Mouse (Mus musculus): ENCODE data around the gene Ehmt1.

Ehmt1 gene

GRCm38 (mm10) chr2:24912189-24912588 is 7.2 kb downstream of the Ehmt1 start:
- in situ Hi-C loops (cut with MboI): no loop called here

GRCm38 (mm10) chr2:24910481-24910880 is 8.9 kb downstream of the Ehmt1 start:
- in situ Hi-C loops (cut with MboI): no loop called here

GRCm38 (mm10) chr2:24905653-24906155 is 13.7 kb downstream of the Ehmt1 start:
- in situ Hi-C loops (cut with MboI): no loop called here

- in situ Hi-C loops (cut with MboI): no loop called here
Observed at GRCm38 (mm10) chr2:24904823-24905652, 14.4 kb downstream of the Ehmt1 start.

GRCm38 (mm10) chr2:24902999-24903398 is 16.4 kb downstream of the Ehmt1 start:
- in situ Hi-C loops (cut with MboI): no loop called here

- in situ Hi-C loops (cut with MboI): no loop called here
Observed at GRCm38 (mm10) chr2:24901055-24901454, 18.4 kb downstream of the Ehmt1 start.

GRCm38 (mm10) chr2:24899292-24899691 is 20.1 kb downstream of the Ehmt1 start:
- in situ Hi-C loops (cut with MboI): no loop called here

GRCm38 (mm10) chr2:24896761-24897160 is 22.7 kb downstream of the Ehmt1 start:
- in situ Hi-C loops (cut with MboI): no loop called here

- in situ Hi-C loops (cut with MboI): no loop called here
Observed at GRCm38 (mm10) chr2:24894211-24894610, 25.2 kb downstream of the Ehmt1 start.

- in situ Hi-C loops (cut with MboI): no loop called here
Observed at GRCm38 (mm10) chr2:24892318-24892717, 27.1 kb downstream of the Ehmt1 start.

- in situ Hi-C loops (cut with MboI): no loop called here
Observed at GRCm38 (mm10) chr2:24890541-24891447, 28.6 kb downstream of the Ehmt1 start.

GRCm38 (mm10) chr2:24888895-24889294 is 30.5 kb downstream of the Ehmt1 start:
- in situ Hi-C loops (cut with MboI): no loop called here

GRCm38 (mm10) chr2:24880686-24881085 is 38.7 kb downstream of the Ehmt1 start:
- in situ Hi-C loops (cut with MboI): no loop called here

GRCm38 (mm10) chr2:24870952-24871351 is 48.5 kb downstream of the Ehmt1 start:
- in situ Hi-C loops (cut with MboI): no loop called here

GRCm38 (mm10) chr2:24863010-24863409 is 56.4 kb downstream of the Ehmt1 start:
- in situ Hi-C loops (cut with MboI): no loop called here

- in situ Hi-C loops (cut with MboI): no loop called here
Observed at GRCm38 (mm10) chr2:24852408-24852807, 67.0 kb downstream of the Ehmt1 start.

- in situ Hi-C loops (cut with MboI): no loop called here
Observed at GRCm38 (mm10) chr2:24846557-24846956, 72.9 kb downstream of the Ehmt1 start.

- in situ Hi-C loops (cut with MboI): no loop called here
Observed at GRCm38 (mm10) chr2:24845256-24845655, 74.2 kb downstream of the Ehmt1 start.

GRCm38 (mm10) chr2:24830614-24831013 is 88.8 kb downstream of the Ehmt1 start:
- in situ Hi-C loops (cut with MboI): no loop called here

- in situ Hi-C loops (cut with MboI): no loop called here
Observed at GRCm38 (mm10) chr2:24809746-24810145, 109.7 kb downstream of the Ehmt1 start.

GRCm38 (mm10) chr2:24807691-24808090 is 111.7 kb downstream of the Ehmt1 start:
- in situ Hi-C loops (cut with MboI): no loop called here

GRCm38 (mm10) chr2:24807036-24807435 is 112.4 kb downstream of the Ehmt1 start:
- in situ Hi-C loops (cut with MboI): no loop called here

GRCm38 (mm10) chr2:24806143-24806542 is 113.3 kb downstream of the Ehmt1 start:
- in situ Hi-C loops (cut with MboI): no loop called here

Measured in mature B cell (primary cell).